Mouse (Mus musculus): ENCODE results near the gene Pld2. TPM values are rescaled to one million over a fixed set of nuclear protein-coding genes. Genes with fewer than 3 reads are reported as not detected.

Pld2 gene
- total and polyA plus RNA-seq, 3 experiments = 0.15 to 0.39 TPM; not detected in 1

GRCm38 (mm10) chr11:70500476-70500812 is 39.4 kb upstream of the Pld2 start:
- H3K79me2 ChIP-seq (ENCODE audit: control insufficient read depth, insufficient read depth, low read length, poor library complexity) = no peaks in the 10 kb centered on the region
- peaks cover 13 to 19% of the 10 kb centered on the region in 2 experiments for H3K27me3 ChIP-seq (ENCODE audit: control insufficient read depth in 1 of 2, insufficient read depth in 2 of 2, low read length in 2 of 2)
- DNase-seq (ENCODE audit: low read depth, low spot score) = no peak
- H3K27ac ChIP-seq (ENCODE audit: control insufficient read depth, low read depth, low read length) = no peak overlapping the region
- peaks cover 0 to 7% of the 10 kb centered on the region in 2 experiments; a peak in 2 of 4 replicates for H3K36me3 ChIP-seq (ENCODE audit: control insufficient read depth in 1 of 2, insufficient read depth in 2 of 2, low read length in 2 of 2)
- TF ChIP-seq UBTF (IDR thresholded peaks at IDR 0.05; ENCODE audit: borderline replicate concordance, insufficient read depth, low read depth, low read length) (no peak), KAT2A (conservative IDR thresholded peaks at IDR 0.05; ENCODE audit: low read depth, low read length) (no peak), MYC (IDR thresholded peaks at IDR 0.05; ENCODE audit: low read depth, low read length) (no peak), MXI1 (IDR thresholded peaks at IDR 0.05; ENCODE audit: low read depth, low read length) (no peak), GABPA (IDR thresholded peaks at IDR 0.05; ENCODE audit: low read depth, low read length) (no peak), MAFK (IDR thresholded peaks at IDR 0.05; ENCODE audit: borderline replicate concordance, low read depth, low read length) (no peak)
- peaks cover 0 to 8% of the 10 kb centered on the region in 2 experiments; a peak in 2 of 4 replicates for H3K4me1 ChIP-seq (ENCODE audit: control insufficient read depth in 1 of 2, insufficient read depth in 2 of 2, low read length in 2 of 2)
- no peaks in the 10 kb centered on the region for H3K9me3 ChIP-seq (replicated peaks; ENCODE audit: insufficient read depth, low read length)
- H3K4me3 ChIP-seq (ENCODE audit: control insufficient read depth in 1 of 2, insufficient read depth in 1 of 2, low read depth in 2 of 2, low read length in 2 of 2) = no peak overlapping the region
- no peak overlapping the region for H3K9ac ChIP-seq (ENCODE audit: control insufficient read depth, low read depth, low read length, poor library complexity, severe bottlenecking)

GRCm38 (mm10) chr11:70502018-70502417 is 37.8 kb upstream of the Pld2 start:
- no peak for DNase-seq (ENCODE audit: low read depth, low spot score)
- Histone ChIP-seq H3K4me1 (ENCODE audit: control insufficient read depth in 1 of 2, insufficient read depth in 2 of 2, low read length in 2 of 2) (peaks cover 0 to 13% of the 10 kb centered on the region in 2 experiments; a peak in 2 of 4 replicates), H3K27ac (ENCODE audit: control insufficient read depth, low read depth, low read length) (no peak overlapping the region), H3K27me3 (ENCODE audit: control insufficient read depth in 1 of 2, insufficient read depth in 2 of 2, low read length in 2 of 2) (peaks cover 12 to 19% of the 10 kb centered on the region in 2 experiments), H3K4me3 (ENCODE audit: control insufficient read depth in 1 of 2, insufficient read depth in 1 of 2, low read depth in 2 of 2, low read length in 2 of 2) (no peak overlapping the region), H3K9me3 (replicated peaks; ENCODE audit: insufficient read depth, low read length) (no peaks in the 10 kb centered on the region), H3K36me3 (ENCODE audit: control insufficient read depth in 1 of 2, insufficient read depth in 2 of 2, low read length in 2 of 2) (peaks cover 0 to 12% of the 10 kb centered on the region in 2 experiments; a peak in 2 of 4 replicates), H3K9ac (ENCODE audit: control insufficient read depth, low read depth, low read length, poor library complexity, severe bottlenecking) (no peak overlapping the region), H3K79me2 (ENCODE audit: control insufficient read depth, insufficient read depth, low read length, poor library complexity) (no peaks in the 10 kb centered on the region)
- TF ChIP-seq E2F4 (IDR thresholded peaks at IDR 0.05; ENCODE audit: borderline replicate concordance, low read depth, low read length) (no peak), TCF12 (IDR thresholded peaks at IDR 0.05; ENCODE audit: low read depth, low read length) (no peak), MYC (IDR thresholded peaks at IDR 0.05; ENCODE audit: low read depth, low read length) (no peak), JUND (IDR thresholded peaks at IDR 0.05; ENCODE audit: low read depth, low read length) (no peak), SIN3A (IDR thresholded peaks at IDR 0.05; ENCODE audit: low read length) (no peak), UBTF (IDR thresholded peaks at IDR 0.05; ENCODE audit: borderline replicate concordance, insufficient read depth, low read depth, low read length) (no peak), POLR2AphosphoS5 (IDR thresholded peaks at IDR 0.05; ENCODE audit: borderline replicate concordance, low read depth, low read length) (no peak), POLR2AphosphoS2 (IDR thresholded peaks at IDR 0.05; ENCODE audit: low read length) (no peak), CHD2 (IDR thresholded peaks at IDR 0.05; ENCODE audit: low read length) (no peak), GATA1 (IDR thresholded peaks at IDR 0.05; ENCODE audit: low read depth, low read length) (no peak), MAZ (IDR thresholded peaks at IDR 0.05; ENCODE audit: low read depth, low read length) (no peak), MEF2A (IDR thresholded peaks at IDR 0.05; ENCODE audit: extremely low read depth, insufficient replicate concordance, low read depth, low read length, poor library complexity, severe bottlenecking) (no peak), HCFC1 (IDR thresholded peaks at IDR 0.05; ENCODE audit: low read depth, low read length) (no peak), ELF1 (IDR thresholded peaks at IDR 0.05; ENCODE audit: low read depth, low read length) (no peak), NRF1 (IDR thresholded peaks at IDR 0.05; ENCODE audit: insufficient read depth, low read depth, low read length, poor library complexity, severe bottlenecking) (no peak), KAT2A (conservative IDR thresholded peaks at IDR 0.05; ENCODE audit: low read depth, low read length) (no peak)

Measured in MEL (cell line).